Mouse (Mus musculus) effector memory CD4-positive, alpha-beta T cell, adult 5 months (primary cell): ENCODE measurements around the gene Lrrtm1. TPM values are rescaled to one million over a fixed set of nuclear protein-coding genes. Genes with fewer than 3 reads are reported as not detected.

Experiments used
- polyA plus RNA-seq: library from polyadenylated mRNA; unstranded; fragments of 100-300 nt; shearing (Covaris generic); gene quantifications from one replicate; pipeline ENCODE4 v1.2.1, GENCODE M21; 2017

Lrrtm1 gene
- not detected for polyA plus RNA-seq

DNA sequence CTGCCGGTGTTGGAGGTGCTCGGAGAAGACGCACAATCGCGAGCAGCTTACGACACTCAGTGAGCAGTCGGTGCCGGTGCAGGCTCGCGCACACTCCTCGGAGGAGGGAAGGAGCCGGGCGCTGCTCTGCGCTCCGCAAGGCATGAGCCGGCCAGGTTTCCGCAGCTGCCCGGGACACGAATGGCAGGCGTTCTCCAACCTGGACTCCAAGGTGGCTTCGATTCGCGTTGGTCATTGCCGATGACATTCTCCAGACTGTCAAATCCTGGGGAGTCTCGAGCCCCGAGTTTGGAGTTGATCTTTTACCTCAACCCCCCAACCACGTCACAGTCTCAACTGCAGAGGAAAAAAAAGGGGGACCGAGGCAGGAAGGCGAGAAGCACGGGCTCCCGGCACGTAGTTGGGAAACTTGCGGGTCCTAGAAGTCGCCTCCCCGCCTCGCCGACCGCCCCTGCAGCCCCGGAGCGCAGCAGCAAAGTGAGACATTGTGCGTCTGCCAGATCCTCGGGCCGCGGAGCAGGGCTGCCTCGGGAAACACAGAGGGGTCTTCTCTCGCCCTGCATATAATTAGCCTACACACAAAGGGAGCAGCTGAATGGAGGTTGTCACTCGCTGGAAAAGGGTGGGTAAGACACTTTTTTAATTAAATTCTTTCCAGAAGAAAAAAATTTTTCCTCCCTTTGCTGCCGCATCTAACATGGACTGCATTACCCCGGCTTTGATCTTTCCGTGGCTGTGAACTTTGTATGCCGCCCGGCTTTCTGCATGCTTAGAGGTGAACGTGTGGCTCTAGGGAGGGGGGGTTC lies at the start of gene Lrrtm1:
Lrrtm1 (plus strand) TSS at position 89 of the 806 bp plus-strand sequence.

